Mouse (Mus musculus): ENCODE measurements at regions not wholly inside any gene's neighbourhood (a gene's known extent, or its start where the extent isn't known, plus 50 kb on each side); places are given as distances from the start of the nearest gene placed in this dataset.

GRCm38 (mm10) chr9:61228230-61228631, 143.9 kb upstream of the Tle3 start:
- H3K9ac ChIP-seq (ENCODE audit: insufficient read depth, low read depth), result no peak overlapping the region
- H3K27me3 ChIP-seq (replicated peaks), result no peaks in the 10 kb centered on the region

DNA sequence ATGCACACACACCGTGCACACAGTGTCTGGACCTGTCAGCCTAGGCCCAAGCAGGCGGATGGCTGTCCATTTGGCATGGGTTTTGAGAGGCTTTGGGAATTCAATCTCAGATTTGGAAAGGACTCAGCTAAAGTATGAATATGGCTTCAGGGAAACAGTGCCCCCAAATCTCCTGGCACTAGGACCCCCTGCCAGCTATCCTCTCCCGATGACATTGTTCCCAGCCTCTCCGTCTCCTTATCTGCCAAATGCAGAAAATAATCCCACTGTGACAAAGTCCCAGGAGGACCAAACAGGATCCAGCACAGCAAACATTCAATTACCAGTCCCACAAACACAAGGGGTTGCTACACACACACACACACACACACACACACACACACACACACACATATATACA, 141.9 kb upstream of the Tle3 start:
- Histone ChIP-seq H3K27me3 (replicated peaks) (no peaks in the 10 kb centered on the region), H3K27ac (ENCODE audit: insufficient read depth, low read depth) (no peak overlapping the region), H3K9me3 (replicated peaks; ENCODE audit: low read length) (no peaks in the 10 kb centered on the region), H3K4me1 (ENCODE audit: control insufficient read depth in 1 of 2, insufficient read depth in 2 of 2) (peaks cover 22 to 44% of the 10 kb centered on the region in 2 experiments), H3K36me3 (replicated peaks in 1 of 2; ENCODE audit: control insufficient read depth in 1 of 2, insufficient read depth in 1 of 2, low read length in 1 of 2) (no peaks in the 10 kb centered on the region), H3K4me3 (replicated peaks in 1 of 3; ENCODE audit: low read depth in 2 of 3, low read length in 2 of 3, poor library complexity in 1 of 3) (no peak overlapping the region), H3K79me2 (replicated peaks; ENCODE audit: control insufficient read depth, extremely low read depth, insufficient read depth, poor library complexity, severe bottlenecking) (no peaks in the 10 kb centered on the region), H3K4me2 (ENCODE audit: insufficient read depth, low read depth, poor library complexity, severe bottlenecking) (no peak overlapping the region), H3K9ac (ENCODE audit: insufficient read depth, low read depth) (no peak overlapping the region)
- in situ Hi-C loops (cut with MboI; ENCODE audit: low pct_ligation_motif_present, low pct_unique_long_range_greater_than_20kb, low sequenced_read_pairs), result no loop called here
- no peak for TF ChIP-seq ZNF384 (IDR thresholded peaks at IDR 0.05; ENCODE audit: low read depth, low read length)
- no peak for TF ChIP-seq MEF2A (IDR thresholded peaks at IDR 0.05; ENCODE audit: borderline replicate concordance, low read depth, low read length)
- no peak for TF ChIP-seq RAD21 (IDR thresholded peaks at IDR 0.05; ENCODE audit: low read depth, low read length)
- TF ChIP-seq CHD2 (IDR thresholded peaks at IDR 0.05; ENCODE audit: low read length), result no peak
- TF ChIP-seq ETS1 (conservative IDR thresholded peaks at IDR 0.05; ENCODE audit: low read depth, low read length), result no peak
- no peak for TF ChIP-seq KAT2A (IDR thresholded peaks at IDR 0.05; ENCODE audit: insufficient replicate concordance, low read length)
- no peak for TF ChIP-seq ZKSCAN1 (IDR thresholded peaks at IDR 0.05; ENCODE audit: borderline replicate concordance, low read depth, low read length)
- no peak for TF ChIP-seq RCOR1 (conservative IDR thresholded peaks at IDR 0.05; ENCODE audit: low read depth, low read length)
- TF ChIP-seq BHLHE40 (IDR thresholded peaks at IDR 0.05; ENCODE audit: low read depth, low read length), result no peak
- TF ChIP-seq IRF4 (IDR thresholded peaks at IDR 0.05; ENCODE audit: low read depth, low read length), result no peak
- TF ChIP-seq SIN3A (IDR thresholded peaks at IDR 0.05; ENCODE audit: low read length), result no peak
- TF ChIP-seq EP300 (IDR thresholded peaks at IDR 0.05; ENCODE audit: low read length), result no peak
- no peak for TF ChIP-seq MAFK (IDR thresholded peaks at IDR 0.05; ENCODE audit: insufficient replicate concordance, low read length)
- no peak for TF ChIP-seq JUN (IDR thresholded peaks at IDR 0.05; ENCODE audit: insufficient read depth, low read depth, low read length)
- TF ChIP-seq MAX (IDR thresholded peaks at IDR 0.05; ENCODE audit: low read length), result no peak
- TF ChIP-seq POLR2A (IDR thresholded peaks at IDR 0.05; ENCODE audit: low read depth, low read length), result no peak
- no peak for DNase-seq (ENCODE audit: extremely low read depth)
- dilution Hi-C loops (cut with MboI; ENCODE audit: extremely low pct_ligation_motif_present, extremely low pct_unique_long_range_greater_than_20kb, low sequenced_read_pairs), result no loop called here

More at GRCm38 (mm10) chr9:61228230-61228631, 143.9 kb upstream of the Tle3 start:
- Histone ChIP-seq H3K4me2 (ENCODE audit: insufficient read depth, low read depth, poor library complexity, severe bottlenecking) (no peak overlapping the region), H3K4me1 (ENCODE audit: control insufficient read depth in 1 of 2, insufficient read depth in 2 of 2) (peaks cover 28 to 60% of the 10 kb centered on the region in 2 experiments), H3K4me3 (replicated peaks in 1 of 3; ENCODE audit: low read depth in 2 of 3, low read length in 2 of 3, poor library complexity in 1 of 3) (no peak overlapping the region), H3K27ac (ENCODE audit: insufficient read depth, low read depth) (no peak overlapping the region), H3K79me2 (replicated peaks; ENCODE audit: control insufficient read depth, extremely low read depth, insufficient read depth, poor library complexity, severe bottlenecking) (no peaks in the 10 kb centered on the region), H3K36me3 (replicated peaks in 1 of 2; ENCODE audit: control insufficient read depth in 1 of 2, insufficient read depth in 1 of 2, low read length in 1 of 2) (no peaks in the 10 kb centered on the region), H3K9me3 (replicated peaks; ENCODE audit: low read length) (peaks cover 6% of the 10 kb centered on the region)
- in situ Hi-C loops (cut with MboI; ENCODE audit: low pct_ligation_motif_present, low pct_unique_long_range_greater_than_20kb, low sequenced_read_pairs), result no loop called here
- TF ChIP-seq CTCF (conservative IDR thresholded peaks at IDR 0.05 in 1 of 2, IDR thresholded peaks at IDR 0.05 in 1 of 2; ENCODE audit: low read depth in 2 of 2, low read length in 2 of 2), result no peak
- no peak for TF ChIP-seq ELF1 (IDR thresholded peaks at IDR 0.05; ENCODE audit: low read depth, low read length)
- no peak for TF ChIP-seq HCFC1 (IDR thresholded peaks at IDR 0.05; ENCODE audit: low read depth, low read length)
- no peak for TF ChIP-seq ZNF384 (IDR thresholded peaks at IDR 0.05; ENCODE audit: low read depth, low read length)
- dilution Hi-C loops (cut with MboI; ENCODE audit: extremely low pct_ligation_motif_present, extremely low pct_unique_long_range_greater_than_20kb, low sequenced_read_pairs), result no loop called here
- no peak for DNase-seq (ENCODE audit: extremely low read depth)
